Comparison of ENCODE assay signal across 20 mouse cellular contexts in genomic region chr17:68864175-68864574, GRCm38 (mm10). TPM values are rescaled to one million over a fixed set of nuclear protein-coding genes. Genes with fewer than 3 reads are reported as not detected.
"Had no signal": no experiment of that assay in that cellular context is flagged by ENCODE, and none has a peak within 500 bp of the region (broad histone marks: within the 10 kb centered on the region; RNA-seq: fewer than 3 reads in every experiment).

No protein-coding gene starts in this region.

- ATAC-seq: lung, postnatal 0 days; midbrain, embryonic 13.5 days; midbrain, embryonic 15.5 days had no signal

- H3K27ac ChIP-seq: lung, embryonic 15.5 days; macrophage; midbrain, embryonic 13.5 days; midbrain, embryonic 15.5 days; neural tube, embryonic 12.5 days; stomach, embryonic 15.5 days; stomach, postnatal 0 days had no signal

- H3K36me3 ChIP-seq: lung, embryonic 15.5 days; midbrain, embryonic 13.5 days; midbrain, embryonic 15.5 days; neural tube, embryonic 12.5 days; stomach, embryonic 15.5 days had no signal

- H3K9me3 ChIP-seq: lung, embryonic 15.5 days; midbrain, embryonic 13.5 days; midbrain, embryonic 15.5 days; neural tube, embryonic 12.5 days; stomach, embryonic 15.5 days had no signal

- H3K9ac ChIP-seq: lung, embryonic 15.5 days; midbrain, embryonic 13.5 days; midbrain, embryonic 15.5 days; neural tube, embryonic 12.5 days; stomach, embryonic 15.5 days had no signal

- H3K4me3 ChIP-seq: lung, embryonic 15.5 days; megakaryocyte, embryonic 14.5 days; midbrain, embryonic 13.5 days; midbrain, embryonic 15.5 days; neural tube, embryonic 12.5 days; stomach, embryonic 15.5 days had no signal

- DNase-seq: lung, adult 2 months; lung, postnatal 14 days; lung, postnatal 36 days; right cerebral cortex, postnatal 14 days; thymus, adult 2 months; thymus, postnatal 25 days; thymus, postnatal 4 days had no signal

- H3K4me2 ChIP-seq: lung, embryonic 15.5 days; midbrain, embryonic 11.5 days; midbrain, embryonic 13.5 days; midbrain, embryonic 15.5 days; neural tube, embryonic 12.5 days; stomach, embryonic 15.5 days had no signal

- H3K4me1 ChIP-seq: lung, embryonic 15.5 days; megakaryocyte, embryonic 14.5 days; midbrain, embryonic 13.5 days; midbrain, embryonic 15.5 days; neural tube, embryonic 12.5 days; stomach, embryonic 15.5 days had no signal

- H3K27me3 ChIP-seq: lung, embryonic 15.5 days; megakaryocyte, embryonic 14.5 days; midbrain, embryonic 13.5 days; midbrain, embryonic 15.5 days; neural tube, embryonic 12.5 days; stomach, embryonic 15.5 days had no signal

RNA-seq across cellular contexts. Expression of gene Tmem200c, which starts 37.8 kb away (rescaled TPM):
- total RNA-seq: megakaryocyte progenitor cell, adult 5-6 weeks; monocyte, adult 5-6 weeks; neutrophil, adult 5-6 weeks had no signal
- polyA plus RNA-seq: lung, postnatal 0 days; macrophage had no signal
